Mouse (Mus musculus) cerebellum, adult 11 months (tissue): Measurements from ENCODE around the gene Lrmda.

ENCODE experiments used
- DNase-seq: peaks from one replicate; pipeline ENCODE4 v3.0.0; 2022

Lrmda gene

GRCm38 (mm10) chr14:22673581-22673980 lies 654.1 kb downstream of the Lrmda start:
- DNase-seq = no peak

GRCm38 (mm10) chr14:22679008-22679704 lies 659.6 kb downstream of the Lrmda start:
- no peak for DNase-seq

GRCm38 (mm10) chr14:22679705-22680643 lies 660.5 kb downstream of the Lrmda start:
- DNase-seq = no peak

DNA sequence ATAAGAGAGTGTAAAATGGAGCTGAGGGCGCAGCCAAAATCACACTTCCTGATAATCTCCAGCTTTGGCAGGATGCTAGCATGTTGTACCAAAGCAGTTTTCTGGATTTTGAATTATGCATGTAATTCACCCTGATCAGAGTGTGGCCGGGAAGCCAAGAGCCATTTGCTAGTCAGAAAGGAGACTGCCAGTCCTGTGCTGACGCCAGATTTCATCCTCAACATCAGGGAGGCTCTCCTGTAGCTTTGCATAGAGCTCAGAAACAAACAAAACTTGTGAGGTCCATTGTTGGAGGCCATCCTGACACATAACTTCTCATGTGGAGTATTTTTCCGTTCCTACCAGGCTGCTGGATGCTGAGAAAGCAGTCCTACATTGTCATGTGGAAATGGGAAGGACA lies 667.4 kb downstream of the Lrmda start:
- DNase-seq = no peak

DNA sequence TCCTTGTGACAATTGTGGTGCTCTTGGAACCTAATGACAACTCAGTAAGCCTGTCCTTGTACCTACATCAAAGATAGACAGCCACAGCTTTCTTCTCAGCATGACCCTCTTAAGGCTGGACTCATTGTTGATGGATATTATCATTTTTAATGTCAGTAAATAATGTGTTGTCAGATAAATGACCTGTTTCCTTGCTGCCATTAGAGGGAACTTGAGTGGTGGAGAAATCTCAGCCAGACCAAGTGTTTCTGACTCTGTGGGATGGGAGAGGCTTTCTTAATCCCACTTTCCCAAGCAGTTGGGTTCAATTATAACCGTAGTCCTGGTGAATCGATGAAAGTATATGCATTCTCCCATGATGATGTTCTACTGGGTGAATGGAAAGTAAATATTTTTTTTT lies 668.9 kb downstream of the Lrmda start:
- DNase-seq = no peak

- DNase-seq = no peak
Observed at GRCm38 (mm10) chr14:22695448-22695847, 675.9 kb downstream of the Lrmda start.

- no peak for DNase-seq
Observed at GRCm38 (mm10) chr14:22695931-22696365, 676.4 kb downstream of the Lrmda start.

DNA sequence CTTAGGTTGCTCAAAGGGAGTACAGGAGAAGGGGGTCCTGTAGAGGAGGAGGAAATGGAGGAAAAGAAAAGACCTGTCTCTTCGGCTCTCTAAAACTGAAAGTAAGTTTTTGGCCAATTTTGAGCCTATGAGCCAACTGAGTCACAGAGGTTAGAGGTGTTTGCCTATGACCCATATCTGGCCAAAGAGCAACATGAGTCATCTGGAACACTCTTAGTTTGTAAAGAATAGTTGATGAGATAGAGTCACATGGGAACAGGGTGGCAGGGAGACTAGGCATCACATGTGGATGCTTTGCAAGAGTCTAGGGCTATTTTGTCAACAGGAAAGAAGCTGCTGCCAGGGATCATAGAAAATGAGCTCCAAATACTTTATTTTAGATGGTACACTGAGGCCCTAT lies 680.7 kb downstream of the Lrmda start:
- DNase-seq = no peak

DNA sequence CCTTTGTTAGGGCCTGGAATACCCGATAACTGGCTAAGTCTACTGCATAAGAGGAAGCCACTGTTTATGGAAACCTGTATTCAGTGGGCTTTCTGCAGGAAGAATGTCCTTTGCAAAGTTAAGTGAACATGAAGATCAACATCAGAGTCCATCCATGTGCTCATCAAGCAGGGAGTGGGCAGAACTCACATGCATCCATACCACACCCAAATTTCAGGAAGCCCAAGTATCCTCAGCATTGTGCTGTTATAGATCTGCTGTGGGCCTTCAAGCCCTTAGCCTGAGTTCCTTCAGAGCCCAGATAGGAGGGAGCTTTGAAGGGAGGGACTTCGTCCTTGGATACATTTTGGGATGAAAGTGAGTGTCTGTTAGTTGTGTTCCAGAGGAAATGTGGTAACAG lies 681.2 kb downstream of the Lrmda start:
- no peak for DNase-seq

GRCm38 (mm10) chr14:22707958-22708701 lies 688.6 kb downstream of the Lrmda start:
- DNase-seq = no peak

DNA sequence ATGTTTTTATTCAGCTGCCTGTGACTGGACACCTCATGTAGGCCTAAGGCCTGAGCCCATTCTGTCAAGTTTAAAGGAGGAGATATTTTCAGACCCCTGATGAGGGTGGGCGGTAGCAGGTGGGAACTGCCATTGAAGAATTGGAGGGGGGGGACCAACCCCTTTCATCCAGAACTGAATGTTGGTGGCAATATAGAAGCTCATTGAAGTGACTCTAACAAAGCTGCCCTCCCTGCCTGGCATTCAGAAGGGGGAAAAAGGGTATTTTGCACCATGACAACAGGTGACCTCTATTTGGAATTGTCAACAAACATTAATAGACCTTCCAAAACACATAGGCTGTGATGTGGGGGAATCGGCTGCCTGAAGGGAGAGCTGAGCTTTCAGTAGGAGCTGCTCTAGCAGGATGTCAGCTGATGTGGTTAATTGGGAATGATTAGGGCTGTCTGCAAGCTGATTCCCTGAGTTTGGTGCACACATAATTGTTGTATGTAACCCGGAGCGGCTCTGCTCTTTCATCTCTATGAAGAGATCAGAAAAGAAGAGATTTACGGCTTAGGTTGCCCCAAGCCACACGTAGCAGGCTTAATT lies 690.7 kb downstream of the Lrmda start:
- no peak for DNase-seq

GRCm38 (mm10) chr14:22712388-22712787 lies 692.9 kb downstream of the Lrmda start:
- DNase-seq = no peak

DNA sequence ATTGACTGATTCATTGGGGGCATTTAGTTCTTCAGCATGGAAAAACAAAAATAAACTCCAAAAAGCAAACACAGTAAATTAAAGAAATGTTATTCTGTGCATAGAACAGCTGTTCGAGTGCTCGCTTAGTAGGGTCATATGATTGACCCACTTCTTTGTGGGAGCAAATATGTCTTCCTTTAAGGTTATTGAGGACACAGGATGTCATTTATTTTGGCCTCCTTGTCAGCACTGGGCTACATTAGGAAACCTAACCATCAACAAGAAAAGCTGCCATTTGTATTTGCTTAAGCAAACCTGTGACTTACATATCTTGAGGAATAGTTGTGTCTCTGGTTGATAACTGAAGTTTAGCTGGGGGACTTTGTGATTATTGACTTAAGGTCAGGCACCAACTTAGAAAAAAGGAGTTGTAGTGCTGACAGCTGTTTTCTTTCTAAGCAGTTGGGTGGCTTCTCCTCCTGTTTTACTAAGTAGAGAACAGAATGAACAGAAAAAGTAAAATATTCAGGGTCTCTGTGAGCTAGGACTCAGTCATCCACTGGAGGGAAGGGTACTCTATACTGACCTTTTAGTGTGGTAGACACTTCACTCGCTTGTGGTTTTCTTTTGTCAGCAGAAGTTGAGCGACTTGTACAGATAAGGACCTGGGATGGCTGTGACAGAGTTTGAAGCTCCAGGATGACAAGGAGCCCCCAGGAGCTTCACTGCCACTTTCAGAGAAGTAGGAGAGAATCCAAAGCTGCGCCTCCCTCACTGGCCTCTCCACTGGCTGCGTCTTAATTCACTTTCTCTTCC lies 696.3 kb downstream of the Lrmda start:
- no peak for DNase-seq

- DNase-seq = no peak
Observed at GRCm38 (mm10) chr14:22719968-22720367, 700.5 kb downstream of the Lrmda start.

- DNase-seq = no peak
Observed at GRCm38 (mm10) chr14:22721845-22722244, 702.3 kb downstream of the Lrmda start.

GRCm38 (mm10) chr14:22727548-22727947 lies 708.0 kb downstream of the Lrmda start:
- DNase-seq = no peak

GRCm38 (mm10) chr14:22728611-22729223 lies 709.2 kb downstream of the Lrmda start:
- DNase-seq = no peak

GRCm38 (mm10) chr14:22738603-22739002 lies 719.1 kb downstream of the Lrmda start:
- DNase-seq = no peak

GRCm38 (mm10) chr14:22742527-22742926 lies 723.0 kb downstream of the Lrmda start:
- no peak for DNase-seq

DNA sequence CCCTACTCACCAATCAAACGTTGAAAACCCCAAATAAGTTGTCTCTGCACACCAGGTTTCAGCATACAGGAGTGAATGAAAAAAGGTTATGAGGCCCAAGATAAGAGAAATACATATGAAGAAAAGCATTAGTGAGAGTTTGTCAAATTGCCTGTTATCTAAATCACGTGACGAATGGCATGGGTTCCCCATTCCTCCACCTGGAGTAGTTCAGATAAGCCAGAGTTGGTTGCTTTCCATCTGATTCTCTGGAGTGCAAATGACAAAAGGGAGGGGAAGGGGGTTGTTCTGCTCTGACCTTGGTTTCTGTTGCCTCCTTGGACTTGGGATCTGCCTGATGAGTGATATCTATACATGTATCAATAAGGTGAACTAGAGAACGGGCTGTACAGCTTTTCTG lies 723.8 kb downstream of the Lrmda start:
- no peak for DNase-seq

DNA sequence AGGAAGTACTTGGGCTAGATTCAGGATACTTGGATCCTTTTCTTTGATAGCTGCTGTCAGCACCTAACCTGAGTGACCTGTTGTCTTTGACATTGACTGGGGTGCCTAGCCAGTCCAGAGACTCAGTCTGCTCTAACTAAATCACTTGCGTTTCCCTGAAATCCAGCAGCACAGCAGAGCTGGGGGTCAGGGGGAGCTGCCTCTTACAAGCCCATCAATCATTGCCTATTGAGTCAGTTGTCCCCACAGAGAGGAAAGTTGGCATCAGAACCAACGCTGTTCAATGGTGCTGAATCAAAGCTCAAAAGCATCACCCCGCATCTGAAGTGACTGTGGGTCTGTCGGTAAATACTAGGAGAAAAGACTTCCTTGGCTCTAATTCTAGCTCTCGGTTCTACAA lies 725.2 kb downstream of the Lrmda start:
- DNase-seq = no peak
